Mouse (Mus musculus) embryonic facial prominence, embryonic 11.5 days (tissue): ENCODE measurements around the gene Kmt5b. TPM values are rescaled to one million over a fixed set of nuclear protein-coding genes. Genes with fewer than 3 reads are reported as not detected.

Experiments used
- ATAC-seq: fragments of 200-750 bp; cut with Nextera tagmentation; replicated peaks from 2 replicates; pipeline ENCODE4 v1.8.0; 2017; ENCODE audit warnings: low read depth; ENCODE audit not compliant: insufficient number of reproducible peaks, low FRiP score, low TSS enrichment
- DNase-seq: peaks from one replicate; pipeline ENCODE4 v3.0.0-alpha.2; 2015; ENCODE audit warnings: low spot score
- H3K27ac ChIP-seq: fragments of 300-500 bp; sonication (generic); replicated peaks from 2 replicates; pipeline ENCODE4 v1.5.1; 2014; ENCODE audit warnings: mild to moderate bottlenecking, low read depth, low read length, control low read depth
- H3K27me3 ChIP-seq: fragments of 300-500 bp; sonication (generic); 2 replicates; pipeline ENCODE4 v1.6.1; 2014; ENCODE audit warnings: mild to moderate bottlenecking, low read length, moderate library complexity, mixed read lengths; ENCODE audit not compliant: control insufficient read depth, insufficient read depth
- H3K36me3 ChIP-seq: fragments of 300-500 bp; sonication (generic); replicated peaks from 2 replicates; pipeline ENCODE4 v1.6.1; 2014; ENCODE audit warnings: low read depth, mild to moderate bottlenecking, low read length, moderate library complexity, mixed read lengths; ENCODE audit not compliant: control insufficient read depth, insufficient read depth
- H3K4me1 ChIP-seq: fragments of 300-500 bp; sonication (generic); 2 replicates; pipeline ENCODE4 v1.6.1; 2014; ENCODE audit warnings: low read length, mixed read lengths; ENCODE audit not compliant: control insufficient read depth, insufficient read depth
- H3K4me2 ChIP-seq: fragments of 300-500 bp; sonication (generic); 2 replicates; pipeline ENCODE4 v1.6.1; 2014; ENCODE audit warnings: low read depth, mild to moderate bottlenecking, control low read depth, low read length, moderate library complexity
- H3K4me3 ChIP-seq: fragments of 300-500 bp; sonication (generic); 2 replicates; pipeline ENCODE4 v1.5.1; 2014; ENCODE audit warnings: low read depth, low read length, control low read depth
- H3K9ac ChIP-seq: fragments of 300-500 bp; sonication (generic); replicated peaks from 2 replicates; pipeline ENCODE4 v1.6.1; 2014; ENCODE audit warnings: mild to moderate bottlenecking, control low read depth, low read length
- H3K9me3 ChIP-seq: fragments of 300-500 bp; sonication (generic); replicated peaks from 2 replicates; pipeline ENCODE4 v1.6.1; 2016; ENCODE audit warnings: mild to moderate bottlenecking, low read length, inconsistent platforms, mixed read lengths; ENCODE audit not compliant: control insufficient read depth
- WGBS: fragments of 180-500 bp; shearing (Covaris S2); extraction: QIAGEN DNeasy Blood & Tissue Kit; methylation state at CpG from one replicate; pipeline ENCODE4 v1.1.7; 2014; 5-methylcytosine and 5-hydroxymethylcytosine counted together
- polyA plus RNA-seq: library from polyadenylated mRNA; unstranded; fragments of >200 nt; fragmentation: Nextera tagmentation; extraction: Ambion mirVana; gene quantifications from 2 replicates; pipeline ENCODE4 v1.2.1, GENCODE M21; 2014

Gene Kmt5b
- polyA plus RNA-seq, 1 experiment from 2014 or later, result 30.8 TPM

DNA sequence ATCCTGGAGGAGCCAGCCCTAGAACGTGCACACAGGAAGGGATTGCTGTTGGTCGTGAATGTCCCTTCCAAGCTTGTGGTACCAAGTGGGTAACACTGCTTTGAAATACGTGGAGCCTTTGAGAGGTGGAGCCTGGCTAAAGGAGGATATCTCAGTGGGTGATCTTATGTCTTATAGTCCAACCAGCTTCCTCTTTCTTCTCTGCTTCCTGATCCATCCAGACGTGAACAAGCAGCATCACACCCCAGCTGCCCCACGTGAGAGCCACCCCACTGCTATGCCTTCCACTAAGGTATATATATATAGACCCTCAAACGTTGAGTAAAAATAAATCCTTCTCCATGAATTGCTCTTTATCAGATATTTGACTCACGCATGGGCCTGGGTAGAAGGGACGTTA, 13.5 kb upstream of the Kmt5b start:
- no peak overlapping the region for H3K9ac ChIP-seq
- no peaks in the 10 kb centered on the region for H3K9me3 ChIP-seq
- no peak overlapping the region for H3K4me2 ChIP-seq
- 53% methylated on average over 8 of the region's 8 CpGs for WGBS
- no peak overlapping the region for H3K4me3 ChIP-seq
- ATAC-seq (no peak), DNase-seq (no peak)
- no peaks in the 10 kb centered on the region for H3K4me1 ChIP-seq
- no peak overlapping the region for H3K27ac ChIP-seq
- H3K36me3 ChIP-seq, result no peaks in the 10 kb centered on the region
- H3K27me3 ChIP-seq, result no peaks in the 10 kb centered on the region

GRCm38 (mm10) chr19:3757861-3758260, 9.4 kb upstream of the Kmt5b start:
- no peaks in the 10 kb centered on the region for H3K4me1 ChIP-seq
- no peak for ATAC-seq
- H3K9me3 ChIP-seq, result no peaks in the 10 kb centered on the region
- no peaks in the 10 kb centered on the region for H3K27me3 ChIP-seq
- WGBS, result 41% methylated on average over 1 of the region's 1 CpGs
- H3K27ac ChIP-seq, result no peak overlapping the region
- no peak overlapping the region for H3K9ac ChIP-seq
- H3K36me3 ChIP-seq, result no peaks in the 10 kb centered on the region
- no peak for DNase-seq
- H3K4me3 ChIP-seq, result no peak overlapping the region
- H3K4me2 ChIP-seq, result no peak overlapping the region

DNA sequence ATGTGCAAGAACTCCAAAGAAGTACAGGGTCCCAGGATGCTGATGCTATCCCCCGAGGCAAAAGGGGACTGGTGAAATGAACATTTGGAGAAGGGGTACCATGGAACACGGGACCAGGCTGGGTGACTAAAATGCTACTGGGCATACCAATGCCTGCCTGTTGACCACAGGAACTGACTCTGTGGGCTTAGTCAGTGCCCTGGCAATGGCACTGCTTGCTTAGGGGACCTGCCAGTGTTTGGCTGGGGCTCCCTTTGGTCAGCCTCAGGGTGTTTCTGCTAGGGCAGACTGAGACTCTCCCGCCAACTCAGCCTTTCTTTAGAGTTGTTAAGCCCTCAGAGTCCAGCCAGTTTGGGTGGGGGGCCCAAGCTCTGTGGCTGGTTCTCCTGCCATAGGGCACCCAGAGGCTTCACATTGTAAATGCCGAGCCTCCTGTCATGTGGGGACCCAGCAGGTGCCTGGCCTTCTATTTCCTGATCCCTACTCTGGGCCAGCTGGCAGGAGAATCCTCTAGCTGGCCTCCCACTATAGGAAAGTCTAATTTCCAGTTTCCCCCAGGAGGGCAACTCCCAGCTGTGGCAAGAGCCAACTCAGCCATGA, 1.9 kb upstream of the Kmt5b start:
- H3K9me3 ChIP-seq, result no peaks in the 10 kb centered on the region
- ATAC-seq, result no peak
- WGBS, result 70% methylated on average over 4 of the region's 4 CpGs
- no peak overlapping the region for H3K9ac ChIP-seq
- H3K4me2 ChIP-seq, result no peak overlapping the region
- no peaks in the 10 kb centered on the region; the same call in 1 of the 2 replicates for H3K36me3 ChIP-seq
- H3K27me3 ChIP-seq, result no peaks in the 10 kb centered on the region
- H3K4me3 ChIP-seq, result no peak overlapping the region
- H3K4me1 ChIP-seq, result no peaks in the 10 kb centered on the region
- no peak overlapping the region for H3K27ac ChIP-seq
- DNase-seq, result no peak

GRCm38 (mm10) chr19:3766378-3766777, 843 bp upstream of the Kmt5b start:
- no peak overlapping the region; the same call in 1 of the 2 replicates for H3K4me3 ChIP-seq
- H3K27me3 ChIP-seq, result no peaks in the 10 kb centered on the region
- H3K9me3 ChIP-seq, result no peaks in the 10 kb centered on the region
- ATAC-seq (no peak), DNase-seq (no peak)
- H3K4me1 ChIP-seq, result no peaks in the 10 kb centered on the region
- H3K9ac ChIP-seq, result no peak overlapping the region
- H3K4me2 ChIP-seq, result peak overlapping the region; percentile 83; the same call in 1 of the 2 replicates
- 92% methylated on average over 5 of the region's 5 CpGs for WGBS
- H3K27ac ChIP-seq, result no peak overlapping the region
- no peaks in the 10 kb centered on the region; the same call in 1 of the 2 replicates for H3K36me3 ChIP-seq

DNA sequence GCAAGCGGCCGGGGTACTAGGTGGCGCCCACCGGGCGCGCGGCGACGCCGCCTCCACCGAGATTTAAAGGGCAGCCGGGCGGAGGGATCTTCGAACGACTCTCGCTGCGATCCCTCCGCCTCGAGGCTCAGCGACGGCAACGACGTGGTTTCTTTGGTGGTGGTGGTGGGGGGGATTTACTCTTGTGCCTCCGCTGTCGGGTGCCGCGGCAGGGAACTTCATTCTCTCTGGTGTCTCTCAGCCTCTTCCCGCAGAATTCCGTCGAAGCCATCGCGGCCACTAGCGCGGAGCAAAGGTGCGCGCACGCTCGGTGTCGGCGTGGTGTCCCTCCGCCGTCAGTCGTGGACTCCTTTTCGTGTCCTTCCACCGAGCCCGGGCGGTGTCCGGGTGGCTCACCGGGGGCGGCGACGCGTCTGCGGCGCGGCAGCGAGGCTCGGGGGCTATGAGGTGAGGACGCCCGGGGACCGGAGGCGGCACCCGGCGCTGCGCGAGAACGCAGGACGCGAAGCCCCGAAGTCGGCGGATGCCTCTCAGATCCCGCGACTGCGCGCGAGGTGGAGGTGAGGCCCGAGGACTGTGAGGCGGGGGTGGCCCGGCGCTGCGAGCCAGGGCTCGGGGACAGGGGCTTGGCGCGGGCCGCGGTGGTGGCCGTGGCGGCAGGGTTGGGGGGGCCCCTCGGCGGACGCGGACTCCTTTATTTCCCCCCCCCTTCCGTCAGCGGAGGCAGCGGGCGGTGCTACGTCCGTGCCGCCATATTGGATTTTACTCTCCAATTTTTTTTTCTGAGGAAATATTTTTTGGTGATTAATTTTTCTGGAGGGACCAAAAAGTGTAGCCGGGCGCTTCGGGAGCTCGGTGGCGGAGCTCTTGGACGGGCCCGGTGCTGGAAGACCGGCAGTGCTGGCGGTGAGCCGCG, 818 bp downstream of the Kmt5b start:
- under 1% methylated on average over 106 of the region's 111 CpGs for WGBS
- Histone ChIP-seq H3K4me1 (no peaks in the 10 kb centered on the region), H3K4me2 (peak overlapping the region; percentile 83), H3K27ac (peak overlapping the region; percentile 100), H3K9me3 (no peaks in the 10 kb centered on the region), H3K4me3 (peak overlapping the region; percentile 96), H3K36me3 (no peaks in the 10 kb centered on the region; the same call in 1 of the 2 replicates), H3K27me3 (no peaks in the 10 kb centered on the region), H3K9ac (peak overlapping the region; percentile 100)
- DNase-seq (peak; percentile 96), ATAC-seq (peak; percentile 76)

DNA sequence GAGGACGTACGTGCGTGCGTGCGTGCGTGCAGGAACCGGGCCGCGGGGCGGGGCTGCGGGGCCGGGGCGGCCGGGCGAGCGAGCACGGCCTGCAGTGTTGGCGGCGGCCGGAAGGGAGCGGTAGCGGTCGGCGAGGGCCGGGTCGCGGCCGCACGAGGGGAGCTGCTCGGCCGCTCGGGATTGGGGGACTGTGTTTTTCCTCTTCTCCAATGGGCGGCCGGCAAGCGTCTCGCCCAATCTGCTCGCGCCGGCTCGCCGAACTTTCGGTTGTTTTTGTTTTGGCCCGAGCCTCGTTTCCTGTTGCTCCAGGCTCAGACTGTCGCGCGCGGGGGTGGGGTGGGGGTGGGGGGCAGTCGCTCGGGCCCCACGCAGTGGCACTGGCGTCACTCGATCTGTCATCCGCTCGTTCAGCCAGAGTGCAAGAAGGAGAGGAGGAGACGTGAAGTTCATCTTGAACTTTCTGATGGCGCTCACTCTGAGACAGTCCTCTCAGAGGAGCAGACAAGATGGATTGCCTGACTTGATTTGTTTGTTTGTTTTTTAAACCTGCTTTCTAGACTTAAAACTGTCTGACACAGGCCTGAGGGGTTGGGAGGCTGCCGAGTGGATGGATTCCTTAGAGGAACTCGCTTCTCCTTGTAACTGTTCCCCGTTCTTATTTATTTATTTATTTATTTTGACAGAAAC, 1.6 kb downstream of the Kmt5b start:
- DNase-seq, result peak; percentile 94
- Histone ChIP-seq H3K27me3 (no peaks in the 10 kb centered on the region), H3K4me1 (no peaks in the 10 kb centered on the region), H3K4me3 (peak overlapping the region; percentile 96), H3K9ac (peak overlapping the region; percentile 100), H3K4me2 (peak overlapping the region; percentile 83), H3K36me3 (no peaks in the 10 kb centered on the region; the same call in 1 of the 2 replicates), H3K9me3 (no peaks in the 10 kb centered on the region), H3K27ac (peak overlapping the region; percentile 100)
- ATAC-seq, result peak; percentile 89
- 1% methylated on average over 56 of the region's 60 CpGs for WGBS

- no peak for DNase-seq
- no peaks in the 10 kb centered on the region for H3K9me3 ChIP-seq
- no peaks in the 10 kb centered on the region; the same call in 1 of the 2 replicates for H3K36me3 ChIP-seq
- no peaks in the 10 kb centered on the region for H3K4me1 ChIP-seq
- 86% methylated on average over 6 of the region's 6 CpGs for WGBS
- peak overlapping the region; percentile 10; the same call in 1 of the 2 replicates for H3K4me2 ChIP-seq
- no peak overlapping the region for H3K27ac ChIP-seq
- no peak overlapping the region for H3K9ac ChIP-seq
- H3K4me3 ChIP-seq, result peak overlapping the region; percentile 3; the same call in 1 of the 2 replicates
- H3K27me3 ChIP-seq, result no peaks in the 10 kb centered on the region
- ATAC-seq, result no peak
Observed at GRCm38 (mm10) chr19:3769533-3769932, 2.3 kb downstream of the Kmt5b start.
